Mouse (Mus musculus) CH12.LX (cell line): ENCODE results near the gene Cdc37l1. TPM values are rescaled to one million over a fixed set of nuclear protein-coding genes. Genes with fewer than 3 reads are reported as not detected.

Experiments used
- DNase-seq: peaks from one replicate; pipeline ENCODE4 v3.0.0-alpha.2; 2013; ENCODE audit errors: extremely low read depth
- H3K27ac ChIP-seq: 2 replicates; pipeline ENCODE4 v1.5.1; 2012; ENCODE audit warnings: low read depth, mild to moderate bottlenecking, control low read depth, moderate library complexity; ENCODE audit not compliant: insufficient read depth
- H3K27me3 ChIP-seq: replicated peaks from 2 replicates; pipeline ENCODE3; 2012; ENCODE audit warnings: inconsistent platforms
- H3K36me3 ChIP-seq, 2 experiments: replicated peaks in 1 of 2; 2 replicates each; pipeline versions ENCODE3 to v1.6.1; 2012; ENCODE audit warnings: inconsistent platforms in 1 of 2, low read length in 1 of 2, mild to moderate bottlenecking in 1 of 2, mixed read lengths in 1 of 2, moderate library complexity in 1 of 2; ENCODE audit not compliant: control insufficient read depth in 1 of 2, insufficient read depth in 1 of 2
- H3K4me1 ChIP-seq, 2 experiments: 2 replicates each; pipeline ENCODE4 v1.6.1; 2012; ENCODE audit warnings: inconsistent platforms in 1 of 2, moderate library complexity in 1 of 2; ENCODE audit not compliant: insufficient read depth in 2 of 2, control insufficient read depth in 1 of 2
- H3K4me2 ChIP-seq: 2 replicates; pipeline ENCODE4 v1.6.1; 2012; ENCODE audit warnings: low read depth, mild to moderate bottlenecking, control low read depth; ENCODE audit not compliant: poor library complexity, insufficient read depth, severe bottlenecking
- H3K4me3 ChIP-seq, 3 experiments: fragments of 150-350 bp in 1 of 3; sonication (generic) in 1 of 3; replicated peaks in 1 of 3; 2 replicates each; pipeline versions ENCODE3 to v1.5.1; 2011 to 2012; ENCODE audit warnings: low read depth in 2 of 3, low read length in 2 of 3, mild to moderate bottlenecking in 2 of 3, moderate library complexity in 2 of 3, control low read depth in 1 of 3, improper control_type of control experiment in 1 of 3, inconsistent platforms in 1 of 3, mixed read lengths in 1 of 3; ENCODE audit not compliant: poor library complexity in 1 of 3
- H3K79me2 ChIP-seq: replicated peaks from 2 replicates; pipeline ENCODE4 v1.6.1; 2012; ENCODE audit warnings: mild to moderate bottlenecking, moderate library complexity; ENCODE audit not compliant: control insufficient read depth, poor library complexity, insufficient read depth, severe bottlenecking; ENCODE audit errors: extremely low read depth
- H3K9ac ChIP-seq: 2 replicates; pipeline ENCODE4 v1.6.1; 2012; ENCODE audit warnings: low read depth, mild to moderate bottlenecking, control low read depth, moderate library complexity; ENCODE audit not compliant: insufficient read depth
- H3K9me3 ChIP-seq: replicated peaks from 2 replicates; pipeline ENCODE3; 2012; ENCODE audit warnings: low read length, inconsistent platforms, mixed read lengths
- BHLHE40 ChIP-seq: IDR thresholded peaks from 2 replicates; pipeline ENCODE4 v1.6.1; 2011; ENCODE audit warnings: mild to moderate bottlenecking, low read depth, low read length, improper control_type of control experiment
- CHD1 ChIP-seq: IDR thresholded peaks from 2 replicates; pipeline ENCODE4 v1.6.1; 2012; ENCODE audit warnings: low read depth, low read length, improper control_type of control experiment, inconsistent platforms
- CHD2 ChIP-seq: IDR thresholded peaks from 2 replicates; pipeline ENCODE4 v1.6.1; 2011; ENCODE audit warnings: low read length, improper control_type of control experiment
- E2F4 ChIP-seq: IDR thresholded peaks from 2 replicates; pipeline ENCODE4 v1.6.1; 2011; ENCODE audit warnings: low read depth, low read length, improper control_type of control experiment; ENCODE audit not compliant: insufficient replicate concordance
- EP300 ChIP-seq: IDR thresholded peaks from 2 replicates; pipeline ENCODE4 v1.6.1; 2011; ENCODE audit warnings: low read length, improper control_type of control experiment
- ETS1 ChIP-seq: conservative IDR thresholded peaks from 2 replicates; pipeline ENCODE4 v1.6.1; 2012; ENCODE audit warnings: low read depth, mild to moderate bottlenecking, inconsistent platforms, low read length, improper control_type of control experiment, moderate library complexity
- GABPA ChIP-seq: IDR thresholded peaks from 2 replicates; pipeline ENCODE4 v1.6.1; 2012; ENCODE audit warnings: low read depth, low read length, improper control_type of control experiment, inconsistent platforms; ENCODE audit not compliant: insufficient replicate concordance
- HCFC1 ChIP-seq: IDR thresholded peaks from 2 replicates; pipeline ENCODE4 v1.6.1; 2012; ENCODE audit warnings: low read depth, mild to moderate bottlenecking, inconsistent platforms, low read length, improper control_type of control experiment
- IRF4 ChIP-seq: IDR thresholded peaks from 2 replicates; pipeline ENCODE4 v1.6.1; 2014; ENCODE audit warnings: low read depth, mild to moderate bottlenecking, inconsistent platforms, low read length, improper control_type of control experiment
- KAT2A ChIP-seq: IDR thresholded peaks from 2 replicates; pipeline ENCODE4 v1.6.1; 2012; ENCODE audit warnings: low read length, improper control_type of control experiment, inconsistent platforms; ENCODE audit not compliant: insufficient replicate concordance
- MAX ChIP-seq: IDR thresholded peaks from 2 replicates; pipeline ENCODE4 v1.6.1; 2011; ENCODE audit warnings: low read length, improper control_type of control experiment
- MXI1 ChIP-seq: IDR thresholded peaks from 2 replicates; pipeline ENCODE4 v1.6.1; 2011; ENCODE audit warnings: mild to moderate bottlenecking, low read depth, low read length, improper control_type of control experiment
- NELFE ChIP-seq: IDR thresholded peaks from 2 replicates; pipeline ENCODE4 v1.6.1; 2011; ENCODE audit warnings: low read depth, low read length, improper control_type of control experiment
- PAX5 ChIP-seq: IDR thresholded peaks from 2 replicates; pipeline ENCODE4 v1.6.1; 2012; ENCODE audit warnings: low read length, inconsistent platforms, mixed read lengths
- POLR2A ChIP-seq: IDR thresholded peaks from 2 replicates; pipeline ENCODE4 v1.6.1; 2011; ENCODE audit warnings: low read depth, mild to moderate bottlenecking, improper control_type of control experiment, low read length
- POLR2AphosphoS2 ChIP-seq: IDR thresholded peaks from 2 replicates; pipeline ENCODE4 v1.6.1; 2011; ENCODE audit warnings: low read depth, low read length, improper control_type of control experiment
- RCOR1 ChIP-seq: conservative IDR thresholded peaks from 2 replicates; pipeline ENCODE4 v1.6.1; 2012; ENCODE audit warnings: low read depth, mild to moderate bottlenecking, inconsistent platforms, low read length, improper control_type of control experiment
- SIN3A ChIP-seq: IDR thresholded peaks from 2 replicates; pipeline ENCODE4 v1.6.1; 2012; ENCODE audit warnings: low read length, improper control_type of control experiment, inconsistent platforms
- SMC3 ChIP-seq: IDR thresholded peaks from 2 replicates; pipeline ENCODE4 v1.6.1; 2011; ENCODE audit warnings: low read depth, low read length, improper control_type of control experiment
- TCF12 ChIP-seq: IDR thresholded peaks from 2 replicates; pipeline ENCODE4 v1.6.1; 2014; ENCODE audit warnings: low read depth, mild to moderate bottlenecking, inconsistent platforms, low read length, improper control_type of control experiment
- USF2 ChIP-seq: conservative IDR thresholded peaks from 2 replicates; pipeline ENCODE4 v1.6.1; 2011; ENCODE audit warnings: low read depth, low read length, improper control_type of control experiment
- ZKSCAN1 ChIP-seq: IDR thresholded peaks from 2 replicates; pipeline ENCODE4 v1.6.1; 2012; ENCODE audit warnings: low read depth, inconsistent platforms, low read length, improper control_type of control experiment, borderline replicate concordance
- dilution Hi-C: fragments of 300-500 bp; cut with MboI; formaldehyde crosslinking; loops from 2 replicates; pipeline ENCODE4 v1.14.3; 2020; ENCODE audit warnings: low sequenced_read_pairs; ENCODE audit not compliant: extremely low pct_unique_long_range_greater_than_20kb, extremely low pct_ligation_motif_present
- in situ Hi-C: fragments of 300-500 bp; cut with MboI; formaldehyde crosslinking; loops from 3 replicates; pipeline ENCODE4 v1.14.3; 2019; ENCODE audit warnings: low sequenced_read_pairs, low pct_ligation_motif_present, low pct_unique_long_range_greater_than_20kb, mixed read lengths
- polyA plus RNA-seq: library from polyadenylated mRNA; unstranded; fragments of >175 nt; gene quantifications from 2 replicates; pipeline ENCODE4 v1.2.1, GENCODE M21; 2012; ENCODE audit warnings: low read depth; ENCODE audit not compliant: insufficient read length
- total RNA-seq, 2 experiments: library from RNA; depleted of rRNA; stranded (reverse); fragments of 300-350 nt in 1 of 2; fragments of >200 nt in 1 of 2; gene quantifications; 2 replicates each; pipeline ENCODE4 v1.2.3; 2012 to 2014

Cdc37l1 gene
- total and polyA plus RNA-seq, 3 experiments: 14.0 to 26.8 (median 22.9) TPM

GRCm38 (mm10) chr19:29052786-29053185, 62.6 kb downstream of the Cdc37l1 start:
- in situ Hi-C loops (loop anchor here (25.0 kb wide), 1 partner anchor 460 kb away; the partner anchor contains the start of gene Ric1), dilution Hi-C loops (no loop called here)
- Histone ChIP-seq H3K27ac (no peak overlapping the region), H3K36me3 (no peaks in the 10 kb centered on the region), H3K4me1 (peaks cover 0 to 6% of the 10 kb centered on the region in 2 experiments; a peak in 2 of 4 replicates), H3K4me3 (no peak overlapping the region), H3K9me3 (no peaks in the 10 kb centered on the region), H3K4me2 (no peak overlapping the region), H3K9ac (no peak overlapping the region), H3K27me3 (no peaks in the 10 kb centered on the region), H3K79me2 (no peaks in the 10 kb centered on the region)
- no peak for DNase-seq
- TF ChIP-seq USF2 (no peak), PAX5 (no peak), ZKSCAN1 (no peak), HCFC1 (no peak), SIN3A (no peak)

GRCm38 (mm10) chr19:29054594-29054993, 64.4 kb downstream of the Cdc37l1 start:
- no peak for DNase-seq
- Histone ChIP-seq H3K79me2 (no peaks in the 10 kb centered on the region), H3K27ac (no peak overlapping the region), H3K27me3 (no peaks in the 10 kb centered on the region), H3K4me3 (no peak overlapping the region), H3K9ac (no peak overlapping the region), H3K9me3 (no peaks in the 10 kb centered on the region), H3K36me3 (no peaks in the 10 kb centered on the region), H3K4me1 (no peaks in the 10 kb centered on the region), H3K4me2 (no peak overlapping the region)
- no peak for TF ChIP-seq MXI1
- TF ChIP-seq MAX: no peak
- no peak for TF ChIP-seq BHLHE40
- TF ChIP-seq ETS1: no peak
- no peak for TF ChIP-seq HCFC1
- TF ChIP-seq CHD1: no peak
- TF ChIP-seq PAX5: no peak
- TF ChIP-seq NELFE: no peak
- TF ChIP-seq POLR2A: no peak
- no peak for TF ChIP-seq SMC3
- TF ChIP-seq TCF12: no peak
- no peak for TF ChIP-seq EP300
- no peak for TF ChIP-seq E2F4
- TF ChIP-seq GABPA: no peak
- TF ChIP-seq CHD2: no peak
- no peak for TF ChIP-seq RCOR1
- no peak for TF ChIP-seq KAT2A
- TF ChIP-seq IRF4: no peak
- TF ChIP-seq POLR2AphosphoS2: no peak
- in situ Hi-C loops: loop anchor here (25.0 kb wide), 1 partner anchor 458 kb away; the partner anchor contains the start of gene Ric1
- dilution Hi-C loops: no loop called here
